Mouse (Mus musculus) lung, postnatal 0 days (tissue): ENCODE measurements around the gene Lipi. TPM values are rescaled to one million over a fixed set of nuclear protein-coding genes. Genes with fewer than 3 reads are reported as not detected.

Experiments
- ATAC-seq: fragments of 200-750 bp; cut with Nextera tagmentation; 2 replicates; pipeline ENCODE4 v1.8.0; 2017; ENCODE audit warnings: moderate library complexity
- DNase-seq: peaks from one replicate; pipeline ENCODE4 v3.0.0-alpha.2; 2016; ENCODE audit warnings: low spot score
- H3K27ac ChIP-seq: fragments of 300-500 bp; sonication (generic); 2 replicates; pipeline ENCODE4 v1.5.1; 2014; ENCODE audit warnings: antibody characterized with exemption, mild to moderate bottlenecking, low read length, mixed read lengths
- H3K27me3 ChIP-seq: fragments of 300-500 bp; sonication (generic); replicated peaks from 2 replicates; pipeline ENCODE4 v1.6.1; 2014; ENCODE audit warnings: low read length, mixed read lengths; ENCODE audit not compliant: insufficient read depth
- H3K36me3 ChIP-seq: fragments of 300-500 bp; sonication (generic); 2 replicates; pipeline ENCODE4 v1.6.1; 2014; ENCODE audit warnings: low read length, mixed read lengths; ENCODE audit not compliant: insufficient read depth
- H3K4me1 ChIP-seq: fragments of 300-500 bp; sonication (generic); 2 replicates; pipeline ENCODE4 v1.6.1; 2014; ENCODE audit warnings: antibody characterized with exemption, low read depth, low read length, mixed read lengths; ENCODE audit not compliant: insufficient read depth
- H3K4me2 ChIP-seq: fragments of 300-500 bp; sonication (generic); replicated peaks from 2 replicates; pipeline ENCODE4 v1.6.1; 2014; ENCODE audit warnings: low read depth, mild to moderate bottlenecking, low read length, moderate library complexity, mixed read lengths
- H3K4me3 ChIP-seq: fragments of 300-500 bp; sonication (generic); 2 replicates; pipeline ENCODE4 v1.5.1; 2014; ENCODE audit warnings: low read depth, low read length
- H3K9ac ChIP-seq: fragments of 300-500 bp; sonication (generic); replicated peaks from 2 replicates; pipeline ENCODE4 v1.6.1; 2014; ENCODE audit warnings: low read depth, mild to moderate bottlenecking
- H3K9me3 ChIP-seq: fragments of 300-500 bp; sonication (generic); 2 replicates; pipeline ENCODE4 v1.6.1; 2016; ENCODE audit warnings: low read length, mixed read lengths
- CTCF ChIP-seq: IDR thresholded peaks from 2 replicates; pipeline ENCODE4 v1.5.1; 2016; ENCODE audit warnings: antibody characterized with exemption, mild to moderate bottlenecking
- EP300 ChIP-seq: IDR thresholded peaks from 2 replicates; pipeline ENCODE4 v1.6.1; 2016; ENCODE audit warnings: antibody characterized with exemption, mild to moderate bottlenecking, control low read depth
- WGBS: fragments of 180-500 bp; shearing (Covaris S2); extraction: QIAGEN DNeasy Blood & Tissue Kit; methylation state at CpG from one replicate; pipeline ENCODE4 v1.1.7; 2014; 5-methylcytosine and 5-hydroxymethylcytosine counted together
- polyA plus RNA-seq: library from polyadenylated mRNA; unstranded; fragments of >200 nt; fragmentation: Nextera tagmentation; extraction: Ambion mirVana; gene quantifications from 2 replicates; pipeline ENCODE4 v1.2.1, GENCODE M21; 2015

Lipi gene
- polyA plus RNA-seq, 1 experiment from 2014 or later: not detected

DNA sequence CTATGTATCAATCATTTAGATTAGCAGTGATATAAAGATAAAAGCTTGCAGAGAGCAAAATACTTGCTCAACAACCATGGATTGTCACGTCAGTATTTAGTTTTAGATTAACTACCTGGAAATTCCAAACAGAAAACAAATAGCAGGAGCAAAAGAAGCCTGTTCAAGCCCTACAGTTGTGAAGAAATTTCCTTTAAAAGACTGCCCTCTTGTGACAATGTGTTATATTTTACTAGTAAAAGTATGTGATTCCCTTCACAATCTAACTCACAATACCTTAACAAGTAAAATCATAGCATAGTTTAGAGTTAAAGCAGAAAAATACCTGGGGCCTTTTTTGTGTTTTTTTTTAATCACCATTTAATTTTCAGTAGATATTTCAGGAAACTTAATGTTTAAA, 54.2 kb downstream of the Lipi start:
- DNase-seq (no peak), ATAC-seq (no peak)
- Histone ChIP-seq H3K4me1 (no peaks in the 10 kb centered on the region), H3K36me3 (no peaks in the 10 kb centered on the region), H3K9me3 (no peaks in the 10 kb centered on the region), H3K27ac (no peak overlapping the region), H3K4me2 (no peak overlapping the region), H3K4me3 (no peak overlapping the region), H3K27me3 (no peaks in the 10 kb centered on the region), H3K9ac (no peak overlapping the region)
- WGBS: 0% methylated on average over 1 of the region's 1 CpGs
- TF ChIP-seq CTCF (no peak), EP300 (no peak)

DNA sequence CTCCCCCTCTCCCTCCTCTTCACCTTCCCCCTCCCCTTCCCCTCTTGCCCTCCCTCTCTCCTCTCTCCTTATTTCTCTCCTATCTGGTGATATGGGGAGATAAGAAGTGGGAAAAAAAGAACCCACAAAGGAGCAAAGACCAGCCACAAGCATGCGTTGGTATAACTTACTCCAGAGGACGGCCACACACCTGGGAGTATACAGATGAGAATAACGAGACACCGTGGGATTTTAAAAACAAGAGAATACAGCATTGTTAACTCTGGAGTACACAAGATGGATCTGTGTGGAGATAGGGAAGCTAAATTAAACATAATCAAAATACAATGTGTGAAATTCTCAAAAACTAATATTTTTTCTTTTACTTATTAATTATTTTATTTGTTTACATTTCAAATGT, 89.3 kb downstream of the Lipi start:
- Histone ChIP-seq H3K4me1 (no peaks in the 10 kb centered on the region), H3K4me2 (no peak overlapping the region), H3K27ac (no peak overlapping the region), H3K27me3 (no peaks in the 10 kb centered on the region), H3K9ac (no peak overlapping the region), H3K4me3 (no peak overlapping the region), H3K9me3 (no peaks in the 10 kb centered on the region), H3K36me3 (no peaks in the 10 kb centered on the region)
- WGBS: 75% methylated on average over 4 of the region's 4 CpGs
- TF ChIP-seq CTCF (no peak), EP300 (no peak)
- no peak for DNase-seq
- no peak for ATAC-seq

Other genes with a start within 250 kb of the Lipi start
- gene Rbm11, start 6.8 kb upstream of the Lipi start, polyA plus RNA-seq: 0.20 and 0.37 TPM in 2 replicates
- 18.4 TPM in 2 replicates for gene Hspa13, start 181.0 kb upstream of the Lipi start, polyA plus RNA-seq